Mouse (Mus musculus) embryonic facial prominence, embryonic 10.5 days (tissue): ENCODE measurements around the gene Eri3. TPM values are rescaled to one million over a fixed set of nuclear protein-coding genes. Genes with fewer than 3 reads are reported as not detected.

Experiments
- DNase-seq: peaks from one replicate; pipeline ENCODE4 v3.0.0-alpha.2; 2017; ENCODE audit warnings: low spot score
- H3K27ac ChIP-seq: fragments of 300-500 bp; sonication (generic); replicated peaks from 2 replicates; pipeline ENCODE4 v1.5.1; 2016; ENCODE audit warnings: mild to moderate bottlenecking
- H3K27me3 ChIP-seq: fragments of 300-500 bp; sonication (generic); replicated peaks from 2 replicates; pipeline ENCODE4 v1.6.1; 2016; ENCODE audit warnings: low read depth, mild to moderate bottlenecking; ENCODE audit not compliant: poor library complexity, severe bottlenecking
- H3K36me3 ChIP-seq: fragments of 300-500 bp; sonication (generic); replicated peaks from 2 replicates; pipeline ENCODE4 v1.6.1; 2016; ENCODE audit warnings: mild to moderate bottlenecking, moderate library complexity
- H3K4me1 ChIP-seq: fragments of 300-500 bp; sonication (generic); 2 replicates; pipeline ENCODE4 v1.6.1; 2016
- H3K4me3 ChIP-seq: fragments of 300-500 bp; sonication (generic); 2 replicates; pipeline ENCODE4 v1.5.1; 2016; ENCODE audit warnings: mild to moderate bottlenecking, moderate library complexity
- H3K9me3 ChIP-seq: fragments of 300-500 bp; sonication (generic); 2 replicates; pipeline ENCODE4 v1.6.1; 2016; ENCODE audit warnings: mild to moderate bottlenecking
- WGBS: fragments of 180-500 bp; shearing (Covaris S2); methylation state at CpG from one replicate; pipeline ENCODE4 v1.1.7; 2016; 5-methylcytosine and 5-hydroxymethylcytosine counted together
- polyA plus RNA-seq: library from polyadenylated mRNA; unstranded; fragments of >200 nt; fragmentation: Nextera tagmentation; extraction: Ambion mirVana; gene quantifications from 2 replicates; pipeline ENCODE4 v1.2.1, GENCODE M21; 2016

The Eri3 gene
- polyA plus RNA-seq, 1 experiment from 2014 or later = 132 TPM

- WGBS = 16% methylated on average over 8 of the region's 8 CpGs
- DNase-seq = peak; percentile 53
- H3K4me3 ChIP-seq = no peak overlapping the region
- H3K36me3 ChIP-seq = peaks cover 85% of the 10 kb centered on the region
- H3K9me3 ChIP-seq = no peaks in the 10 kb centered on the region
- H3K27ac ChIP-seq = 0 out of 2 replicates have a peak overlapping the region, but pooled peaks have one; percentile 49
- H3K4me1 ChIP-seq = peaks cover 46% of the 10 kb centered on the region
- H3K27me3 ChIP-seq = no peaks in the 10 kb centered on the region
Observed at GRCm38 (mm10) chr4:117589081-117589660, 39.0 kb downstream of the Eri3 start.

- Histone ChIP-seq H3K4me1 (peaks cover 46% of the 10 kb centered on the region), H3K9me3 (no peaks in the 10 kb centered on the region), H3K27ac (no peak overlapping the region), H3K4me3 (no peak overlapping the region), H3K27me3 (no peaks in the 10 kb centered on the region), H3K36me3 (peaks cover 86% of the 10 kb centered on the region)
- DNase-seq = no peak
- 90% methylated on average over 2 of the region's 2 CpGs for WGBS
Observed at GRCm38 (mm10) chr4:117590781-117591180, 40.6 kb downstream of the Eri3 start.

- 90% methylated on average over 5 of the region's 5 CpGs for WGBS
- H3K27ac ChIP-seq = no peak overlapping the region
- no peak overlapping the region for H3K4me3 ChIP-seq
- no peaks in the 10 kb centered on the region for H3K27me3 ChIP-seq
- H3K4me1 ChIP-seq = peaks cover 38% of the 10 kb centered on the region
- peaks cover 85% of the 10 kb centered on the region for H3K36me3 ChIP-seq
- DNase-seq = no peak
- H3K9me3 ChIP-seq = no peaks in the 10 kb centered on the region
Observed at GRCm38 (mm10) chr4:117592206-117592605, 42.0 kb downstream of the Eri3 start.

GRCm38 (mm10) chr4:117595293-117595692, 45.1 kb downstream of the Eri3 start:
- peaks cover 96% of the 10 kb centered on the region for H3K36me3 ChIP-seq
- no peaks in the 10 kb centered on the region for H3K27me3 ChIP-seq
- H3K27ac ChIP-seq = no peak overlapping the region
- no peaks in the 10 kb centered on the region for H3K9me3 ChIP-seq
- 87% methylated on average over 10 of the region's 10 CpGs for WGBS
- no peak overlapping the region for H3K4me3 ChIP-seq
- no peak for DNase-seq
- peaks cover 13% of the 10 kb centered on the region for H3K4me1 ChIP-seq

GRCm38 (mm10) chr4:117599986-117600565, 49.9 kb downstream of the Eri3 start:
- peaks cover 78% of the 10 kb centered on the region for H3K36me3 ChIP-seq
- H3K9me3 ChIP-seq = no peaks in the 10 kb centered on the region
- H3K4me3 ChIP-seq = no peak overlapping the region
- peaks cover 32% of the 10 kb centered on the region for H3K4me1 ChIP-seq
- no peaks in the 10 kb centered on the region for H3K27me3 ChIP-seq
- no peak for DNase-seq
- no peak overlapping the region for H3K27ac ChIP-seq
- WGBS = 62% methylated on average over 7 of the region's 7 CpGs

DNA sequence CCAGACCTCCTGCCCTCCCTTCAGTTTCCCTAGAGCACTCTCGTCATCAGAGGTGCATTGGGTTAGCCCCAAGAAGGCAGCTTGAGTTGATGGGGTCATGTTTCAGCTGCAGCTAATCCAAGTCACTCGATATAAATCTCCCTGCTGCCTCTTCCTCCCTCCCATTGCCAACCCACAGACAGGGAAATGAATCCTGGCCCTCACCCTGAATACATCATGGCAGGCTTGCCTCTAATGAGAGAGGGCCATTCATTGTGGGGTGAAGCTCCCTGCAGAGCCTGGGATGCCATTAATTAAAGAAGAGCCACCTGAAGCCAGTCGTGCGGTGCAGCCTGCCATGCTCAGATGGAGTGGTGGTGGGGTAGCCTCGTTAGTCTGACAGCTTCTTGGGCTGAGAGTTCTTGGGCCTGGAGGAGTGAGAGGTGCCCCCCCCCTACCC, 51.2 kb downstream of the Eri3 start:
- Histone ChIP-seq H3K27ac (no peak overlapping the region), H3K4me1 (peaks cover 45% of the 10 kb centered on the region), H3K9me3 (no peaks in the 10 kb centered on the region), H3K4me3 (no peak overlapping the region), H3K27me3 (no peaks in the 10 kb centered on the region), H3K36me3 (peaks cover 65% of the 10 kb centered on the region)
- DNase-seq = no peak
- WGBS = 25% methylated on average over 5 of the region's 5 CpGs

DNA sequence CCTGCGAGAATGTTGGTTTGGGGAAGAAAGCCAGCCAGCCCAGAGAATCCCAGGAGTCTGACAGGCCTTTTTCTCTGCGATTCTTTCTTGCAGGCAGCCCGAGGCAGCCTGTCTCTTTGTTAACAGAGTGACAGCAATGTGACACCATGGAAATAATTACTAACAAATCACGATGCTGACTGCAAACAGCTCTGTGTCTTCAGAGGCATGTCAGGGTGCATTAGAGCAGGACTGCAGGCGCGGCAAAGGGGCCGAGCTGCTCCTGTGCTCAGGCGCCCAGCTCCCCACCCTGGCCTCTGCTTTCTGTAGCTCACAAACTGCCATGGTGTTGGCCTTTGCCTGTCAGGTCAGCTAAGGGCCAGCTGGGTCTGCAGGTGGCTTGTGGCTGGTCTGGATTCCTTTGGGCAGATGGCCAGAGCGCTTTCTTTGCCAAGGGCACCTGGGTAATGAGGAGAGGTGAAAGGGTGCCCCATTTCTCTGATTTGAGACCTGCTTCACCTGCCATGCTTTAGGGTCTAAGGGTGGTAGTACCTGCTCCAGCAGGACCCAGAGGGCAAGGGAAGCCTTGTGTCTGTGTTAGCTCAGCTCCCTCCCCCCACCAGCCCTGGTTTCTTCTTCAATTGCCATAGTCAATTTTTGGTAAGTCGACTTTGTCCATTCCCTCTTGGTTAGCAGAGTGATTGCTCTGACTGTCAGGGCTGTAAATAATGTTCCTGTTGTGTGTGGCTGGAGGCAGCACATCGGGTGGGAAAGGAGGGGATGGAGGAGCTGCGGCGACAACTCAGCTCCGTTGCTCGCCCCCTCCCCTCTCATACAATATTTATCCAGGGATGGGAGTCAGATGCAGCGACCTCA, 55.2 kb downstream of the Eri3 start:
- H3K27ac ChIP-seq = peak overlapping the region; percentile 72; the same call in 1 of the 2 replicates
- WGBS = 30% methylated on average over 16 of the region's 16 CpGs
- H3K4me1 ChIP-seq = peaks cover 68% of the 10 kb centered on the region

GRCm38 (mm10) chr4:117605954-117606227, 55.7 kb downstream of the Eri3 start:
- Histone ChIP-seq H3K27me3 (no peaks in the 10 kb centered on the region), H3K9me3 (no peaks in the 10 kb centered on the region), H3K36me3 (peaks cover 64% of the 10 kb centered on the region), H3K4me1 (peaks cover 62% of the 10 kb centered on the region), H3K4me3 (no peak overlapping the region), H3K27ac (peak overlapping the region; percentile 58)
- no peak for DNase-seq
- 48% methylated on average over 1 of the region's 1 CpGs for WGBS

More for the DNA sequence above, 55.2 kb downstream of the Eri3 start:
- DNase-seq = peak; percentile 45
- Histone ChIP-seq H3K27me3 (no peaks in the 10 kb centered on the region), H3K4me3 (no peak overlapping the region), H3K36me3 (peaks cover 59% of the 10 kb centered on the region), H3K9me3 (no peaks in the 10 kb centered on the region)

DNA sequence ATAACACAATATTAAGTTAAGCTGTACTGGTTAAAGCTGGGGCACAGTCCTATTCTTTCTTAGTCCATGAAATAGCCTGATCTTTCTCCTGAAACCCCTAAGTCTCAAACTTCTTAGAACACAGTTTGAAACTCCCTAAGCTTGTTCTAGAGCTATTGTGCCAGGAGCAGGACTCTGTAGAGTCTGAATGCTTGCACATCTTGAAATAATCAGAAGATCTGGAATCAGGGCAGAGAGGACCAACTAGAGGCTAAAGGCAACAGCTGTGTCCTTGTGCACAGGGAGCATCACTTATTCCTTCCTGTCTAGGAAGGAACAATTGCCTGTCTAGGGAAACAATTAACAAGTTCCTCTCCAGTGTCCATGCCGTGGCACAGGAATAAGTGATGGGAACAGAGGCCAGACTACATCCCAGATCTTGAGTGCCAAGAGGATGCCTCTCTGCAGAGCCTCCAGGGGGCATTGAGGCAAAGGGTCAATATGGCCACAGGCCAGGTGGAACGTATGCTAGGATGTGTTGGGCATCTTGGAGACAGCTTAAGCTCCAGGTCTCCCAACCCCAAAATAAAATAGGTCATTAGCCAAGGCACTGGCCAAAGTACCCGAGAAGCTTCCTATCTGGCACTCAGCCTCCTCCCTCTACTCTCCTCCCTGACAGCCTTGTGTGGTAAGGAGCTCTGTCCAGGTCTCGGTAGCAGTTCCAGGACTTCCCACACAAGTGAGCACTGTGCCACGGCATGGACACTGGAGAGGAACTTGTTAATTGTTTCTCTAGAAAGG, 56.9 kb downstream of the Eri3 start:
- peaks cover 64% of the 10 kb centered on the region for H3K36me3 ChIP-seq
- no peak overlapping the region for H3K4me3 ChIP-seq
- peaks cover 53% of the 10 kb centered on the region for H3K4me1 ChIP-seq
- H3K9me3 ChIP-seq = no peaks in the 10 kb centered on the region
- 81% methylated on average over 5 of the region's 5 CpGs for WGBS
- DNase-seq = no peak
- no peak overlapping the region for H3K27ac ChIP-seq
- H3K27me3 ChIP-seq = no peaks in the 10 kb centered on the region

DNA sequence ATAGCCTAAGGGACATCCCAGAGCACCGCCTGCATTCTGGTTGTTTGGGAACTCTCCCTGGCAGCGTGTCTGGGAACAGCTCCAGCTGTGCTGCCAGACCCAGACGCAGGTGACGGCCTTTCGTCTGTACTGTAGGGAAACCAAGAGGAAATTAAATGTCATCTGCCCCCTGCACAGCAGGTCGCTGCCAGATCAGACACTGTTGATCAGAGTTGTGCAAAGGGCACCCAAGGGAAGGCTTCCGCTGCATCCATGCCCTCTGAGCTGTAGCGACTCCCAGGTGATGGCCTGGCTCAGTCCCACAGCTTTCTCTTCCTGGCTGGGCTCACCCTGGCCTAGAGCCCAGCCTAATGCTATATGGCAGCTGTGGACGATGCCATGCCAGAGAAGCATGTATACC, 58.1 kb downstream of the Eri3 start:
- H3K4me1 ChIP-seq = peaks cover 53% of the 10 kb centered on the region
- 78% methylated on average over 9 of the region's 9 CpGs for WGBS
- H3K36me3 ChIP-seq = peaks cover 64% of the 10 kb centered on the region
- peak overlapping the region; percentile 65 for H3K27ac ChIP-seq
- no peak overlapping the region for H3K4me3 ChIP-seq
- no peak for DNase-seq
- H3K9me3 ChIP-seq = no peaks in the 10 kb centered on the region
- H3K27me3 ChIP-seq = no peaks in the 10 kb centered on the region

GRCm38 (mm10) chr4:117609371-117610039, 59.3 kb downstream of the Eri3 start:
- Histone ChIP-seq H3K9me3 (no peaks in the 10 kb centered on the region), H3K36me3 (peaks cover 72% of the 10 kb centered on the region), H3K27me3 (no peaks in the 10 kb centered on the region), H3K27ac (peak overlapping the region; percentile 30; the same call in 1 of the 2 replicates), H3K4me1 (peaks cover 47% of the 10 kb centered on the region), H3K4me3 (no peak overlapping the region)
- 43% methylated on average over 7 of the region's 7 CpGs for WGBS
- DNase-seq = peak; percentile 39

DNA sequence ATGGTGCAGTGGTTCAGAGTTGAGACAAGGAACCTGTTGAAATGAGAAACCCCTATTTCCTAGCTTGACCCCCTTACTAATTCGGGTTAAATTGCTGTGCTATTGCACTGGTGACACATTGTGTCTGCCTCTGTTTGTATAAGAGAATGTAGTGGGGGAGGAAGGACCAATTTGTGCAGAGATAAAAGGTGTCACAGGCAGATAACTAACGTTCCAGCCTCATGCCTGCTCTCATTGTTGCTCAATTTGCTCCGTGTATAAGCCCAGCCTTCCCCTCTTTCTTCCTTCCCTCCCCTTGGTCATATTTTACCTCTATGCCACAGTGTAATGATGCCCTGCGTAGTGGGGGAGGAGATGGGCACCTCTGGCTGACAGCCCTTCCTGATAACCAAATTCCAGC, 61.2 kb downstream of the Eri3 start:
- Histone ChIP-seq H3K4me1 (peaks cover 28% of the 10 kb centered on the region), H3K36me3 (peaks cover 89% of the 10 kb centered on the region), H3K9me3 (no peaks in the 10 kb centered on the region), H3K4me3 (no peak overlapping the region), H3K27me3 (no peaks in the 10 kb centered on the region), H3K27ac (no peak overlapping the region)
- 78% methylated on average over 4 of the region's 4 CpGs for WGBS
- DNase-seq = no peak
